Mouse (Mus musculus) forebrain, embryonic 15.5 days (tissue): ENCODE data around the gene Nbea. TPM values are rescaled to one million over a fixed set of nuclear protein-coding genes. Genes with fewer than 3 reads are reported as not detected.
"Not testable (repeated sequence)": the region's sequence is repeated elsewhere in the genome, so short reads cannot be mapped to it uniquely, and the experiment has no call there.

ENCODE experiments used
- ATAC-seq: fragments of 200-750 bp; cut with Nextera tagmentation; replicated peaks from 2 replicates; pipeline ENCODE4 v1.8.0; 2017; ENCODE audit warnings: mild to moderate bottlenecking, moderate TSS enrichment, moderate library complexity
- H3K27ac ChIP-seq: fragments of 300-500 bp; sonication (generic); replicated peaks from 2 replicates; pipeline ENCODE4 v1.5.1; 2015; ENCODE audit warnings: mild to moderate bottlenecking, inconsistent platforms
- H3K27me3 ChIP-seq: fragments of 300-500 bp; sonication (generic); 2 replicates; pipeline ENCODE4 v1.6.1; 2015; ENCODE audit warnings: inconsistent platforms
- H3K36me3 ChIP-seq: fragments of 300-500 bp; sonication (generic); 2 replicates; pipeline ENCODE4 v1.6.1; 2015; ENCODE audit warnings: mild to moderate bottlenecking, inconsistent platforms
- H3K4me1 ChIP-seq: fragments of 300-500 bp; sonication (generic); 2 replicates; pipeline ENCODE4 v1.6.1; 2015; ENCODE audit warnings: inconsistent platforms
- H3K4me2 ChIP-seq: fragments of 300-500 bp; sonication (generic); replicated peaks from 2 replicates; pipeline ENCODE4 v1.6.1; 2015; ENCODE audit warnings: mild to moderate bottlenecking, inconsistent platforms
- H3K4me3 ChIP-seq: fragments of 300-500 bp; sonication (generic); 2 replicates; pipeline ENCODE4 v1.5.1; 2015; ENCODE audit warnings: mild to moderate bottlenecking, inconsistent platforms
- H3K9ac ChIP-seq: fragments of 300-500 bp; sonication (generic); replicated peaks from 2 replicates; pipeline ENCODE4 v1.6.1; 2015; ENCODE audit warnings: mild to moderate bottlenecking, inconsistent platforms
- H3K9me3 ChIP-seq: fragments of 300-500 bp; sonication (generic); 2 replicates; pipeline ENCODE4 v1.6.1; 2016; ENCODE audit warnings: inconsistent platforms
- WGBS: fragments of 180-500 bp; shearing (Covaris S2); methylation state at CpG from one replicate; pipeline ENCODE4 v1.1.7; 2015; ENCODE audit warnings: mixed read lengths; 5-methylcytosine and 5-hydroxymethylcytosine counted together
- polyA plus RNA-seq: library from polyadenylated mRNA; unstranded; fragments of >200 nt; fragmentation: Nextera tagmentation; extraction: Ambion mirVana; gene quantifications from 2 replicates; pipeline ENCODE4 v1.2.1, GENCODE M21; 2015

The Nbea gene
- polyA plus RNA-seq, 1 experiment from 2014 or later = 59.7 TPM

- H3K9me3 ChIP-seq = no peaks in the 10 kb centered on the region
- H3K36me3 ChIP-seq = peaks cover 23% of the 10 kb centered on the region; the same call in 1 of the 2 replicates
- no peaks in the 10 kb centered on the region for H3K27me3 ChIP-seq
- no peak overlapping the region for H3K4me3 ChIP-seq
- H3K4me2 ChIP-seq = no peak overlapping the region
- ATAC-seq = no peak
- WGBS = 74% methylated on average over 7 of the region's 7 CpGs
- H3K9ac ChIP-seq = no peak overlapping the region
- H3K27ac ChIP-seq = no peak overlapping the region
- no peaks in the 10 kb centered on the region for H3K4me1 ChIP-seq
Observed at GRCm38 (mm10) chr3:55637660-55638059, 545.8 kb downstream of the Nbea start.

- Histone ChIP-seq H3K27ac (no peak overlapping the region), H3K27me3 (no peaks in the 10 kb centered on the region), H3K4me2 (no peak overlapping the region), H3K36me3 (peaks cover 8% of the 10 kb centered on the region; the same call in 1 of the 2 replicates), H3K9ac (no peak overlapping the region), H3K4me1 (no peaks in the 10 kb centered on the region), H3K9me3 (no peaks in the 10 kb centered on the region), H3K4me3 (no peak overlapping the region)
- no peak for ATAC-seq
- WGBS = 69% methylated on average over 8 of the region's 8 CpGs
Observed at GRCm38 (mm10) chr3:55635542-55636172, 547.8 kb downstream of the Nbea start.

GRCm38 (mm10) chr3:55627054-55627453 is 556.4 kb downstream of the Nbea start:
- H3K9me3 ChIP-seq = no peaks in the 10 kb centered on the region
- H3K9ac ChIP-seq = no peak overlapping the region
- 90% methylated on average over 4 of the region's 4 CpGs for WGBS
- no peak overlapping the region for H3K4me3 ChIP-seq
- H3K27ac ChIP-seq = no peak overlapping the region
- H3K4me1 ChIP-seq = no peaks in the 10 kb centered on the region
- no peaks in the 10 kb centered on the region for H3K27me3 ChIP-seq
- ATAC-seq = no peak
- H3K36me3 ChIP-seq = peaks cover 40% of the 10 kb centered on the region
- H3K4me2 ChIP-seq = no peak overlapping the region

GRCm38 (mm10) chr3:55621958-55622357 is 561.5 kb downstream of the Nbea start:
- not testable (repeated sequence) for H3K9me3 ChIP-seq, H3K27ac ChIP-seq, H3K4me2 ChIP-seq, H3K4me1 ChIP-seq, ATAC-seq, H3K9ac ChIP-seq, H3K36me3 ChIP-seq, H3K4me3 ChIP-seq, H3K27me3 ChIP-seq
- WGBS = 95% methylated on average over 3 of the region's 3 CpGs

- Histone ChIP-seq H3K27ac (no peak overlapping the region), H3K4me1 (no peaks in the 10 kb centered on the region), H3K9ac (no peak overlapping the region), H3K4me2 (no peak overlapping the region), H3K9me3 (no peaks in the 10 kb centered on the region), H3K4me3 (no peak overlapping the region), H3K36me3 (no peaks in the 10 kb centered on the region), H3K27me3 (no peaks in the 10 kb centered on the region)
- WGBS = 94% methylated on average over 3 of the region's 3 CpGs
- ATAC-seq = no peak
Observed at GRCm38 (mm10) chr3:55618396-55618795, 565.1 kb downstream of the Nbea start.

GRCm38 (mm10) chr3:55612459-55613115 is 570.9 kb downstream of the Nbea start:
- Histone ChIP-seq H3K9me3 (no peaks in the 10 kb centered on the region), H3K4me1 (no peaks in the 10 kb centered on the region), H3K4me3 (no peak overlapping the region), H3K4me2 (no peak overlapping the region), H3K9ac (no peak overlapping the region), H3K36me3 (no peaks in the 10 kb centered on the region), H3K27ac (no peak overlapping the region), H3K27me3 (no peaks in the 10 kb centered on the region)
- ATAC-seq = no peak
- WGBS = 60% methylated on average over 5 of the region's 5 CpGs

GRCm38 (mm10) chr3:55612023-55612422 is 571.5 kb downstream of the Nbea start:
- H3K4me3 ChIP-seq = no peak overlapping the region
- no peak overlapping the region for H3K4me2 ChIP-seq
- H3K9me3 ChIP-seq = no peaks in the 10 kb centered on the region
- no peaks in the 10 kb centered on the region for H3K27me3 ChIP-seq
- no peak for ATAC-seq
- H3K36me3 ChIP-seq = no peaks in the 10 kb centered on the region
- H3K4me1 ChIP-seq = no peaks in the 10 kb centered on the region
- no peak overlapping the region for H3K27ac ChIP-seq
- WGBS = 76% methylated on average over 5 of the region's 5 CpGs
- H3K9ac ChIP-seq = no peak overlapping the region

- no peak for ATAC-seq
- Histone ChIP-seq H3K4me3 (no peak overlapping the region), H3K9ac (no peak overlapping the region), H3K4me1 (no peaks in the 10 kb centered on the region), H3K36me3 (no peaks in the 10 kb centered on the region), H3K27ac (no peak overlapping the region), H3K27me3 (no peaks in the 10 kb centered on the region), H3K4me2 (no peak overlapping the region), H3K9me3 (no peaks in the 10 kb centered on the region)
- 92% methylated on average over 12 of the region's 12 CpGs for WGBS
Observed at GRCm38 (mm10) chr3:55610191-55610590, 573.3 kb downstream of the Nbea start.

- H3K4me2 ChIP-seq = no peak overlapping the region
- H3K27me3 ChIP-seq = no peaks in the 10 kb centered on the region
- peaks cover 3% of the 10 kb centered on the region; the same call in 1 of the 2 replicates for H3K4me1 ChIP-seq
- WGBS = 81% methylated on average over 2 of the region's 2 CpGs
- no peaks in the 10 kb centered on the region for H3K9me3 ChIP-seq
- no peak overlapping the region for H3K4me3 ChIP-seq
- no peak overlapping the region for H3K27ac ChIP-seq
- H3K36me3 ChIP-seq = no peaks in the 10 kb centered on the region
- H3K9ac ChIP-seq = no peak overlapping the region
- no peak for ATAC-seq
Observed at GRCm38 (mm10) chr3:55600286-55600685, 583.2 kb downstream of the Nbea start.

- no peak overlapping the region for H3K27ac ChIP-seq
- WGBS = 47% methylated on average over 17 of the region's 17 CpGs
- peaks cover 3% of the 10 kb centered on the region; the same call in 1 of the 2 replicates for H3K4me1 ChIP-seq
Observed at GRCm38 (mm10) chr3:55599366-55600085, 584.0 kb downstream of the Nbea start.

GRCm38 (mm10) chr3:55598681-55599080 is 584.8 kb downstream of the Nbea start:
- no peaks in the 10 kb centered on the region for H3K9me3 ChIP-seq
- no peaks in the 10 kb centered on the region for H3K27me3 ChIP-seq
- no peaks in the 10 kb centered on the region for H3K36me3 ChIP-seq
- no peak overlapping the region for H3K27ac ChIP-seq
- no peak overlapping the region for H3K9ac ChIP-seq
- H3K4me2 ChIP-seq = no peak overlapping the region
- no peak for ATAC-seq
- peaks cover 3% of the 10 kb centered on the region; the same call in 1 of the 2 replicates for H3K4me1 ChIP-seq
- H3K4me3 ChIP-seq = no peak overlapping the region
- WGBS = 88% methylated on average over 2 of the region's 2 CpGs

More at GRCm38 (mm10) chr3:55599366-55600085, 584.0 kb downstream of the Nbea start:
- Histone ChIP-seq H3K9me3 (no peaks in the 10 kb centered on the region), H3K4me3 (no peak overlapping the region), H3K4me2 (no peak overlapping the region), H3K27me3 (no peaks in the 10 kb centered on the region), H3K36me3 (no peaks in the 10 kb centered on the region), H3K9ac (no peak overlapping the region)
- ATAC-seq = no peak

GRCm38 (mm10) chr3:55593312-55593711 is 590.2 kb downstream of the Nbea start:
- no peaks in the 10 kb centered on the region for H3K9me3 ChIP-seq
- ATAC-seq = no peak
- WGBS = 63% methylated on average over 5 of the region's 5 CpGs
- H3K27me3 ChIP-seq = no peaks in the 10 kb centered on the region
- no peak overlapping the region for H3K4me3 ChIP-seq
- no peak overlapping the region for H3K9ac ChIP-seq
- H3K4me2 ChIP-seq = no peak overlapping the region
- no peaks in the 10 kb centered on the region for H3K36me3 ChIP-seq
- H3K27ac ChIP-seq = no peak overlapping the region
- H3K4me1 ChIP-seq = peaks cover 10% of the 10 kb centered on the region
